Mouse (Mus musculus) gonadal fat pad, adult 2 months (tissue): ENCODE measurements around the gene Pdcd2. TPM values are rescaled to one million over a fixed set of nuclear protein-coding genes. Genes with fewer than 3 reads are reported as not detected.

ENCODE experiments used
- DNase-seq: peaks from one replicate; pipeline ENCODE4 v3.0.0-alpha.2; 2012; ENCODE audit warnings: low read depth
- polyA plus RNA-seq: library from polyadenylated mRNA; depleted of rRNA; stranded (reverse); fragments of >200 nt; gene quantifications from 2 replicates; pipeline ENCODE4 v1.2.3, GENCODE M21; 2012; rRNA removed

Gene Pdcd2
- polyA plus RNA-seq, 1 experiment, result 21.0 TPM

DNA sequence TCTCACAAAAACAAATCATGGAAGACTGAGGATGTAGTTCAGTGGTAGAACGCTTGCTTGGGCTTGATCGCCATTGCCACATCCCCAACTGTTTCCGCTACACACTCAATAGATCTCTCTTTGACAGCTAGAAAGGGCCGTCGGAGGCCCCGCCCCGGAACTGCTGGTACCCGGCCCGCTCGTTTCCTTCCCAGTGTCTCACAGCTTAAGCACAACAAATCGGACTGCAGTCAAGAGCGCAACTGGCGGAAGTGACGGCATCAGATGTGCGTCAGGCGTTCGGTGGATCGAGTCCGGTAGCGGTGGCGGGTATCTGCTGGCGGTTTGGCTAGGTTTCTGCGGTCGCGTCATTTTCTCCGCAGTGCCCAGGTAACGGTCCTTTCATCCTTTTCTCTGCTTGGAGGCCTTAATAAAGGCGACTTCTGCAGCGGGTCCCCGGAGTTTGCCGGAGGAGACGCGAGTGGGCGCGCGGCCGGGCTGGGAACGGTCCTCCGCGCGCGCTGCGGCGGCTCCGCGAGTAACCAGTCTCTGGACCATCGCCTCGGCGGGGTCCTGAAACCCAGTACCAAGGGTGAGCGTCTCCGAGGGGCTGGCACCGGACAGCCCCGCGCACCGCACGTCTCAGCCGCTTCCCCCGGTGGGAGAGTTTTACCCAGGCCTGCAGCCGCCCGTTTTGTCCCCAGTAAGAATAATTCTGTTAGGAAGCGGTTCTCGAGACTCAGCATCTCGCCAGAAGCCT lies 27.3 kb downstream of the Pdcd2 start, which contains the start of the genes Psmb1 and Tbp:
Gene Psmb1 (minus strand): TSS at position 96 of the 739 bp plus-strand sequence.
Gene Tbp (plus strand): TSS at position 233 of the 739 bp plus-strand sequence.
- DNase-seq, result peak; percentile 75

DNA sequence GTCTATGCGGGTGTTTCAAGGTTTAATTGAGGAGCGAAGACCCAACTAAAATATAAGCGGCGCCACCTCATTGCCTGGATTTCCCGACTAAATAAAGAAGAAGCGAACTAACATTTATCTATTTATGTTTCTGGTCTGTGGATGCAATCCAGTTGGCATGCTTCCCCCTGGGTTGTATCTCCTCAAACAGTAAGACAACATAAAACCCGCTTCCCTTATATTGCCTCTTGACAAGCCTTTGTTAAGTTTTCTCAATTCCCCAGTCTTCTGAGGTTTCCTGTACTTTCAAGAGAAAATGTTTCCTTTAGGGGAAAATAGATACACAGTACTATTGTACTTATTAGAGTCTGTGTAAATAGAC lies 28.4 kb downstream of the Pdcd2 start:
- DNase-seq, result no peak

DNA sequence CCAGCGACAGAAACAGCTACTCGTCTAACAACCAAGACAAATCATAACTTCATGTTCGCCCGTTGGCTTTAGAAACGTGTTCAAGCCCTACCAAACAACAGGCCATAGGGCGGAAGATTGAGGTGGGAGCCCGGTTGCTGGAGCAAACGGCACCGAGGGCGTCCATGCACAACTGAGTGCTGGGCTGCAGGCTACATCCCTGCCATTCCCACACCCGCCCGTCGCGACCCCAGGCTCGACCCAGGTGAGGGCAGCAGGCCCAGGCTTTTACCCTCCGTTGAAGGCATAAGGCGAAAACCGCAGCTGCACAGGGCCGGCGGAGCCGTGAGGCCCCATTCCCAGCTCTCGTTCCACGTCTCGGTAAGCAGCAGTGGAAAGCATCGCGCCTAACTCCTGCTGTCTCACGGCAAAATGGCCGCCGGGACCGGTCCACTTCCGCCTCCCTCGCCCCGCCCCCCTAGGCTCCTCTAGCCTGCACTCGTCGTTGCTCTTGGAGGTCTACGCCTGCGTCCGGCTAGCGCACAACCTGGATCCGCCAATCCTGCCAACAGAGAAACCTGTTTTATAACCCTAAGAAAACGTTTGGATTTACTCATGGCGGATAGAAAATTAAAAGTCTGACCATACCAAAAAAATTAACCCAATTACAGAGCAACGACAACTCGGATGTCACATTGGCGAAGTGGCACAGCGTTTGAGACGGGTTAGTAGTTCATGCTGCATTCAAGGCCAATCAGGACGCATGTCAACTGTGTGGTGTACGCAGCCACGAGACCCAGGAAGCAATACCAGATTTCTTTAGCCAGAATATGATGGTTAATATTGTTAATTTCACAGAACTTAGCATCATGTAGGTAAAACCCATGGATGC lies 29.0 kb downstream of the Pdcd2 start:
- DNase-seq, result no peak

DNA sequence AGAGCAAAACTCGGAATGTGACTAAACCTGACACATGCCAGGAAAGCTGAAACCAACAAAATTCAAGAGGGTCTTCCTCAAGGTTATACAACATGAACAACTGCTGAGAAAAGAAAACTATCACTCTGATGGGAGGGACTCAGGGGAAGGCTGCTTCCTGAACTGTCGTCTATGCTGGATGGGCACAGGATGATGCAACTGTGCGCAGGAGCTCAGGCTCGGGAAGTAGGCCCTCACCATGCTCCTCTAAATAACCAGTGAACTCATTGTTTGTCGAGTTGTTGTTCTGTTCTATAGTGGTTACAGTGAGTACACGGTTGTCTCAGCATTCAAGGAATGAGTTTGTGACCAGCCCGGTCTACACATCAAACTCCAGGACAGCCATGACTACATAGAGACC lies 36.6 kb downstream of the Pdcd2 start:
- DNase-seq, result no peak

DNA sequence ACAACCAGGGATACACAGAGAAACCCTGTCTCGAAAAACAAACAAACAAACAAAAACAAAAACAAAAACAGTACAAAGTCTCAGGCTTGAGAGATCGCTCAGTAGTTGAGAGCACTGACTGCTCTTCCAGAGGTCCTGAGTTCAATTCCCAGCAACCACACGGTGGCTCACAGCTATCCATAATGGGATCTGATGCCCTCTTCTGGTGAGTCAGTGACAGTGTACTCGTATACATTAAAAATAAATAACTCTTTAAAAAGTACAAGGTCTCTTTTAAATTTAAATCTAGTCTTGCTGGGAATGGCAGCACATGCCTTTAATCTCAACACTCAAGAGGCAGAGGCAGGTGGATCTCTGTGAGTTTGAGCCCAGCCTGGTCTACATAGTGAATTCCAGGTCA lies 54.4 kb downstream of the Pdcd2 start:
- no peak for DNase-seq

Other genes starting within 250 kb of the Pdcd2 start
- gene Dll1, start 150.4 kb downstream of the Pdcd2 start, polyA plus RNA-seq, result 12.0 and 17.0 TPM in 2 replicates
- gene Fam120b, start 131.1 kb downstream of the Pdcd2 start, polyA plus RNA-seq, result 12.7 and 15.1 TPM in 2 replicates
- gene Psmb1, start 27.6 kb downstream of the Pdcd2 start, polyA plus RNA-seq, result 174 and 194 TPM in 2 replicates
- 34.4 and 35.8 TPM in 2 replicates for gene Tbp, start 27.4 kb downstream of the Pdcd2 start, polyA plus RNA-seq
- 2.2 and 2.5 TPM in 2 replicates for gene Prdm9, start 37.1 kb upstream of the Pdcd2 start, polyA plus RNA-seq
- gene Chd1, start 177.7 kb upstream of the Pdcd2 start, polyA plus RNA-seq, result 3.0 and 6.8 TPM in 2 replicates